Mouse (Mus musculus) ES-E14 (cell line): ENCODE measurements around the gene Gm973. TPM values are rescaled to one million over a fixed set of nuclear protein-coding genes. Genes with fewer than 3 reads are reported as not detected.

Source experiments
- DNase-seq: peaks from one replicate; pipeline ENCODE4 v3.0.0-alpha.2; 2013; ENCODE audit warnings: low read depth, low spot score
- H3K27ac ChIP-seq: 2 replicates; pipeline ENCODE4 v1.5.1; 2012; ENCODE audit warnings: low read depth, mild to moderate bottlenecking, low read length, moderate library complexity, mixed read lengths; ENCODE audit not compliant: poor library complexity, insufficient read depth, severe bottlenecking
- H3K36me3 ChIP-seq: 2 replicates; pipeline ENCODE4 v1.6.1; 2012; ENCODE audit warnings: mild to moderate bottlenecking, low read length, moderate library complexity, mixed read lengths; ENCODE audit not compliant: control insufficient read depth, poor library complexity, insufficient read depth, severe bottlenecking
- H3K4me1 ChIP-seq, 2 experiments: fragments of 150-350 bp in 1 of 2; sonication (generic) in 1 of 2; 2 replicates each; pipeline ENCODE4 v1.6.1; 2012; ENCODE audit warnings: low read length in 2 of 2, mild to moderate bottlenecking in 1 of 2, mixed read lengths in 1 of 2; ENCODE audit not compliant: control insufficient read depth in 2 of 2, insufficient read depth in 2 of 2, poor library complexity in 1 of 2
- H3K4me3 ChIP-seq, 2 experiments: fragments of 150-350 bp in 1 of 2; sonication (generic) in 1 of 2; 2 replicates each; pipeline ENCODE4 v1.5.1; 2012; ENCODE audit warnings: low read length in 2 of 2, low read depth in 1 of 2, mild to moderate bottlenecking in 1 of 2, mixed read lengths in 1 of 2; ENCODE audit not compliant: insufficient read depth in 1 of 2, poor library complexity in 1 of 2, severe bottlenecking in 1 of 2
- H3K9ac ChIP-seq: 2 replicates; pipeline ENCODE4 v1.6.1; 2012; ENCODE audit warnings: low read depth, mild to moderate bottlenecking, low read length, mixed read lengths; ENCODE audit not compliant: poor library complexity, insufficient read depth, severe bottlenecking
- H3K9me3 ChIP-seq: fragments of 150-350 bp; sonication (generic); 2 replicates; pipeline ENCODE4 v1.6.1; 2012; ENCODE audit warnings: low read depth, mild to moderate bottlenecking, low read length; ENCODE audit not compliant: control insufficient read depth, insufficient read depth
- CHD2 ChIP-seq: IDR thresholded peaks from 2 replicates; pipeline ENCODE4 v1.6.1; 2014; ENCODE audit warnings: mild to moderate bottlenecking, low read depth, low read length, inconsistent platforms
- HCFC1 ChIP-seq: IDR thresholded peaks from 2 replicates; pipeline ENCODE4 v1.6.1; 2012; ENCODE audit warnings: low read length, inconsistent platforms, borderline replicate concordance; ENCODE audit not compliant: insufficient read depth
- MAFK ChIP-seq: IDR thresholded peaks from 2 replicates; pipeline ENCODE4 v1.6.1; 2014; ENCODE audit warnings: mild to moderate bottlenecking, low read depth, low read length, inconsistent platforms; ENCODE audit not compliant: insufficient read depth
- ZC3H11A ChIP-seq: IDR thresholded peaks from 2 replicates; pipeline ENCODE4 v1.6.1; 2012; ENCODE audit warnings: low read depth, mild to moderate bottlenecking, inconsistent platforms, low read length, borderline replicate concordance
- ZNF384 ChIP-seq: IDR thresholded peaks from 2 replicates; pipeline ENCODE4 v1.6.1; 2012; ENCODE audit warnings: low read depth, low read length, inconsistent platforms
- in situ Hi-C, 2 experiments: fragments of 600-800 bp; cut with MboI; formaldehyde crosslinking; loops; one replicate each; pipeline ENCODE4 v1.15.1; 2025; ENCODE audit warnings: low sequenced_read_pairs in 2 of 2, inconsistent platforms in 1 of 2; ENCODE audit not compliant: unreplicated experiment in 2 of 2
- total RNA-seq: library from RNA; depleted of rRNA; stranded (reverse); fragments of 300-350 nt; gene quantifications from 2 replicates; pipeline ENCODE4 v1.2.3, GENCODE M21; 2012

The Gm973 gene
- total RNA-seq, 1 experiment, result 5.8 TPM

DNA sequence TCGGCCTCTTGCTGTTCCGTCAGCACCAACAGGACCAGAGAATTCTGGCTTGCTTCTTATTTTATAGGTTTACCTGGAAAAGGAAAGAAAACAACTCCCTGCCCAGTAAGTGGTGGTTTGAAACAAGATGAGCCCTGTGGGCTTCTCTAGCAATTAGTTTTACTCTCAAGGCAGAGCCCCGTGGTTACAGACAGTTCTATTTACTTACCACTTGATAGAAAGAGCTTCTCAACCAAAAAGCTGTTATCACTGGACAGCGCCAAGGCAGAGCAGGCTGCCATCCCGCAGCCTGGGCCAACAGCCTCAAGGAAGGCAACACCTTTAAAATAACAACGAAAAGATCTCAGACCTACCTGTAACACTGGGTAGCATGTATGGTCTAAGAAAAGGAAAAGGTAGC, 26.2 kb downstream of the Gm973 start:
- TF ChIP-seq ZNF384, result no peak
- TF ChIP-seq ZC3H11A, result no peak
- TF ChIP-seq HCFC1, result no peak
- no peak for TF ChIP-seq CHD2
- TF ChIP-seq MAFK, result no peak
- DNase-seq, result no peak
- Histone ChIP-seq H3K36me3 (no peaks in the 10 kb centered on the region), H3K4me3 (no peak overlapping the region), H3K9me3 (no peaks in the 10 kb centered on the region), H3K27ac (no peak overlapping the region), H3K4me1 (0 out of 4 replicates have a peak, but pooled peaks cover 0 to 3% of the 10 kb centered on the region in 2 experiments), H3K9ac (no peak overlapping the region)
- in situ Hi-C loops, result no loop called here

DNA sequence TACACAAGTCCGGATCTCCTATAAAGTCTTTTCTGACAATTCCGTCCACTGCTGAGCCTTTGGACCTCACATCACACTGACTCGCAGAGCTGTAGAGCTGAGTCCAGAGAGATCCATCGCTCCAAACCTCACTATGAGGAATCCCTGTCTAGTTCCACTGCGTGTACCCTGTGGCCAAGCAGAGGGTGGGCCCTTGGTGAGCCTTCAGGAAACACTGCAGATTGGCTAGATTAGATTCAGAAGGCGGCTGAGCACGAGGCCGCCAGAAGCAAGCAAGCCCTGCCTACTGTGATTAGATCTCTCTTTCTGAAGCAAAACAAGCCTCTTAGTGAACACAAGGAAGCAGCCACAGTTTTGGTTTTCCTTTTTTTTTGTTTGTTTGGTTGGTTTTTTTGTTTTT, 27.8 kb downstream of the Gm973 start:
- DNase-seq, result no peak
- in situ Hi-C loops, result no loop called here
- Histone ChIP-seq H3K36me3 (no peaks in the 10 kb centered on the region), H3K27ac (no peak overlapping the region), H3K9ac (no peak overlapping the region), H3K9me3 (no peaks in the 10 kb centered on the region), H3K4me1 (0 out of 4 replicates have a peak, but pooled peaks cover 0 to 3% of the 10 kb centered on the region in 2 experiments), H3K4me3 (no peak overlapping the region)
- TF ChIP-seq CHD2 (no peak), ZC3H11A (no peak), HCFC1 (no peak), ZNF384 (no peak), MAFK (no peak)

DNA sequence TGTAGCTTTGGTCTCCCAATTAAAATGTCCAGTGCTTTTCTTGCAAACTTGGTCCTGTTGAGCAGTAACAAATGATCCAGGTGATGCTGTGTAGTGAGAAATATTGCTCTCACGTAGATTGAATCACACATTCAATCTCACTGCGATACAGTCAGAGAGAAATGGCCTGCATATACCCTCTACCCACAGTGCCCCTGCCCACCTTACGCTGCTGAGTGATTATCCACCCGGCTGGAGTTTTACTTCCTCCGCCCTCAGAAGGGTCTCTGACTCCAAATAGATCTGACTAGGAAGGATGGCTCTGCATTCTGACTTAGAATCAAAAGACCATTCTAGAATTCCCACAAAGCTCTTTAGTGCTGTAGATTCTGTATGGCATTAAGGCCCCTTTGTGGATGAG, 32.4 kb downstream of the Gm973 start:
- no peak for DNase-seq
- Histone ChIP-seq H3K36me3 (no peaks in the 10 kb centered on the region), H3K4me3 (no peak overlapping the region), H3K9ac (no peak overlapping the region), H3K27ac (no peak overlapping the region), H3K9me3 (no peaks in the 10 kb centered on the region), H3K4me1 (peaks cover 0 to 3% of the 10 kb centered on the region in 2 experiments; a peak in 1 of 4 replicates)
- TF ChIP-seq MAFK, result no peak
- TF ChIP-seq ZC3H11A, result no peak
- no peak for TF ChIP-seq ZNF384
- TF ChIP-seq CHD2, result no peak
- TF ChIP-seq HCFC1, result no peak
- in situ Hi-C loops, result no loop called here

DNA sequence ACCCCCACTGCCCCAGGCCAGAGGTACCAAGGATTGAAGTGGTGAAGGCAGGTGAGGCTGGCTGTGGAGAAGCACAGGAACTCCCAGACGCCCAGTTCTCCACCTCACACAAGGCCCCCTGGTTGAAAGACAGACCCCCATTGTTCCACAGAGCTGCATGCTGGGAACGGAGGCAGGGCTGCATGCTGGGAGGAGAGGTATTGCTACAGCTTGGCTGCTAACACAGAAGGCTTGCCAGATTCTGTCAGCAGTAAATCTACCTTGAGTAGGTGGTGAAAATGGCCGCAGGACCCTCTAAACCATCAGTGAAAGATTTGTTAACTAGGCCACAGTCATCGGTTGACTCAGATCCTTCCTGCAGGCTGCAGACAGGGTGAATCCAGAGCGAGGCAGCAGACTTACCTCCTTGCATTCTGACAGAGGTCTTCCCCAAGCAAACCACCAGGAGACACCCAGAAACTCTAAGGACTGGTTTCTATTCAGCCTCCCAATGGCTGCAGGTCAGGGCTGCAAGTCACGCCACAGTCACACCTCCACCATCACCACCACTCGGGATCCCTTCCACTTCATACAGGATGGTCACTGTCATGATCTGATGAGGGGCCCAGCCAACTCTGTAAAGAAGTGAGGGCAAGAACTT, 33.1 kb downstream of the Gm973 start:
- no peak overlapping the region for H3K27ac ChIP-seq
- DNase-seq, result no peak
- H3K9ac ChIP-seq, result no peak overlapping the region
- TF ChIP-seq HCFC1 (no peak), ZNF384 (no peak), CHD2 (no peak), ZC3H11A (no peak), MAFK (no peak)
- H3K9me3 ChIP-seq, result no peaks in the 10 kb centered on the region
- peaks cover 0 to 1% of the 10 kb centered on the region in 2 experiments; a peak in 1 of 4 replicates for H3K4me1 ChIP-seq
- H3K4me3 ChIP-seq, result no peak overlapping the region
- no peaks in the 10 kb centered on the region for H3K36me3 ChIP-seq
- in situ Hi-C loops, result no loop called here

DNA sequence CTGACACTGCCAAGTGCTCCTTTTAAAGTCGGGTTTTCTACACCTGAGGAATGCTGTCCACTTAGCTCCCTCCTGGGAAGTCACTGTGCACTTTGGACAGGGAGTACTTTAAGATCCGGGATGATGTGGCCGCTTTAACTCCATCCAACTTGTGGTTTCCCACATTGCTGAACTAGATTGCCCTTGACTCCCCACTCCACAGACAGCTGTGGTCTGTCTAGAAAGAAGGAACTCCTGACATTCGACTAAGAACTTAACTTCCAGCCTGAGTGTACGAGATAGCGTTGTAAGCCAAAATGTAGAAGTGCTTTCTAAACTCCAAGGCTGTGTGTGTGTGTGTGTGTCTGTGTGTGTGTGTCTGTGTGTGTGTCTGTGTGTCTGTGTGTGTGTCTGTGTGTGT, 34.2 kb downstream of the Gm973 start:
- Histone ChIP-seq H3K4me1 (no peaks in the 10 kb centered on the region; a peak in 1 of 4 replicates), H3K4me3 (no peak overlapping the region), H3K36me3 (no peaks in the 10 kb centered on the region), H3K9ac (no peak overlapping the region), H3K27ac (no peak overlapping the region), H3K9me3 (no peaks in the 10 kb centered on the region)
- no peak for DNase-seq
- in situ Hi-C loops, result no loop called here
- TF ChIP-seq ZNF384 (no peak), MAFK (no peak), HCFC1 (no peak)
